Mouse (Mus musculus) spleen, postnatal 14 days (tissue): ENCODE data around the gene Tns1.
"Not testable (repeated sequence)": the region's sequence is repeated elsewhere in the genome, so short reads cannot be mapped to it uniquely, and the experiment has no call there.

Experiments
- DNase-seq, 2 experiments: peaks; one replicate each; pipeline ENCODE4 v3.0.0; 2021 to 2022; ENCODE audit warnings: low spot score in 2 of 2

Gene Tns1

GRCm38 (mm10) chr1:74124021-74124981 is at the start of gene Tns1:
Gene Tns1 (minus strand): TSS chr1:74124449.
- DNase-seq, result peak in 1 of 2 experiments; percentile 11

GRCm38 (mm10) chr1:74172722-74173121 is 48.5 kb upstream of the Tns1 start:
- no peak for DNase-seq

GRCm38 (mm10) chr1:74169721-74170120 is 45.5 kb upstream of the Tns1 start:
- no peak for DNase-seq

GRCm38 (mm10) chr1:74167136-74167535 is 42.9 kb upstream of the Tns1 start:
- DNase-seq, result no peak

GRCm38 (mm10) chr1:74160036-74160435 is 35.8 kb upstream of the Tns1 start:
- DNase-seq, result no peak

GRCm38 (mm10) chr1:74159613-74160012 is 35.4 kb upstream of the Tns1 start:
- DNase-seq, result not testable (repeated sequence)

GRCm38 (mm10) chr1:74156381-74156910 is 32.2 kb upstream of the Tns1 start:
- no peak for DNase-seq

- no peak for DNase-seq
Measured at GRCm38 (mm10) chr1:74155435-74156012, 31.3 kb upstream of the Tns1 start.

GRCm38 (mm10) chr1:74153461-74154184 is 29.4 kb upstream of the Tns1 start, which contains the start of gene Cxcr2:
Gene Cxcr2 (plus strand): TSS chr1:74153989.
- no peak for DNase-seq

GRCm38 (mm10) chr1:74151091-74151490 is 26.8 kb upstream of the Tns1 start:
- no peak for DNase-seq

GRCm38 (mm10) chr1:74150101-74150500 is 25.9 kb upstream of the Tns1 start:
- no peak for DNase-seq

GRCm38 (mm10) chr1:74149106-74149885 is 25.0 kb upstream of the Tns1 start:
- no peak for DNase-seq

- DNase-seq, result no peak
Measured at GRCm38 (mm10) chr1:74141781-74142180, 17.5 kb upstream of the Tns1 start.

- DNase-seq, result no peak
Measured at GRCm38 (mm10) chr1:74139415-74139814, 15.2 kb upstream of the Tns1 start.

GRCm38 (mm10) chr1:74135326-74135950 is 11.2 kb upstream of the Tns1 start:
- no peak for DNase-seq

GRCm38 (mm10) chr1:74133954-74134353 is 9.7 kb upstream of the Tns1 start:
- DNase-seq, result no peak

GRCm38 (mm10) chr1:74132011-74132410 is 7.8 kb upstream of the Tns1 start:
- no peak for DNase-seq

GRCm38 (mm10) chr1:74130883-74131659 is 6.8 kb upstream of the Tns1 start:
- DNase-seq, result no peak

GRCm38 (mm10) chr1:74124991-74125552 is 823 bp upstream of the Tns1 start, which contains the start of gene Rufy4:
Gene Rufy4 (plus strand): TSS chr1:74125541.
- peak; percentile 44 to 64 for DNase-seq
